Mouse (Mus musculus): ENCODE data around the gene Phactr2. TPM values are rescaled to one million over a fixed set of nuclear protein-coding genes. Genes with fewer than 3 reads are reported as not detected.

The Phactr2 gene
- total and polyA plus RNA-seq, 3 experiments: 0.08 to 0.49 (median 0.31) TPM

- Histone ChIP-seq H3K27me3 (replicated peaks) (no peaks in the 10 kb centered on the region), H3K36me3 (replicated peaks in 1 of 2; ENCODE audit: control insufficient read depth in 1 of 2, insufficient read depth in 1 of 2, low read length in 1 of 2) (no peaks in the 10 kb centered on the region), H3K79me2 (replicated peaks; ENCODE audit: control insufficient read depth, extremely low read depth, insufficient read depth, poor library complexity, severe bottlenecking) (no peaks in the 10 kb centered on the region), H3K27ac (ENCODE audit: insufficient read depth, low read depth) (no peak overlapping the region), H3K4me2 (ENCODE audit: insufficient read depth, low read depth, poor library complexity, severe bottlenecking) (peak overlapping the region; percentile 23; the same call in 1 of the 2 replicates), H3K4me3 (replicated peaks in 1 of 3; ENCODE audit: low read depth in 2 of 3, low read length in 2 of 3, poor library complexity in 1 of 3) (no peak overlapping the region), H3K4me1 (ENCODE audit: control insufficient read depth in 1 of 2, insufficient read depth in 2 of 2) (peaks cover 9 to 29% of the 10 kb centered on the region in 2 experiments), H3K9ac (ENCODE audit: insufficient read depth, low read depth) (no peak overlapping the region), H3K9me3 (replicated peaks; ENCODE audit: low read length) (no peaks in the 10 kb centered on the region)
- DNase-seq (ENCODE audit: extremely low read depth): peak; percentile 14
- in situ Hi-C loops (cut with MboI; ENCODE audit: low pct_ligation_motif_present, low pct_unique_long_range_greater_than_20kb, low sequenced_read_pairs): no loop called here
- dilution Hi-C loops (cut with MboI; ENCODE audit: extremely low pct_ligation_motif_present, extremely low pct_unique_long_range_greater_than_20kb, low sequenced_read_pairs): no loop called here
- TF ChIP-seq ZMIZ1 (IDR thresholded peaks at IDR 0.05; ENCODE audit: low read depth, low read length) (no peak), ETS1 (conservative IDR thresholded peaks at IDR 0.05; ENCODE audit: low read depth, low read length) (peak; percentile 67), TBP (conservative IDR thresholded peaks at IDR 0.05; ENCODE audit: low read depth, low read length) (no peak), KAT2A (IDR thresholded peaks at IDR 0.05; ENCODE audit: insufficient replicate concordance, low read length) (no peak), BHLHE40 (IDR thresholded peaks at IDR 0.05; ENCODE audit: low read depth, low read length) (peak; percentile 91), MEF2A (IDR thresholded peaks at IDR 0.05; ENCODE audit: borderline replicate concordance, low read depth, low read length) (no peak), CHD2 (IDR thresholded peaks at IDR 0.05; ENCODE audit: low read length) (no peak), NRF1 (IDR thresholded peaks at IDR 0.05; ENCODE audit: low read depth, low read length) (no peak), ZKSCAN1 (IDR thresholded peaks at IDR 0.05; ENCODE audit: borderline replicate concordance, low read depth, low read length) (no peak), JUND (conservative IDR thresholded peaks at IDR 0.05; ENCODE audit: low read depth, low read length) (no peak), CTCF (conservative IDR thresholded peaks at IDR 0.05 in 1 of 2, IDR thresholded peaks at IDR 0.05 in 1 of 2; ENCODE audit: low read depth in 2 of 2, low read length in 2 of 2) (no peak), POLR2A (IDR thresholded peaks at IDR 0.05; ENCODE audit: low read depth, low read length) (no peak), USF2 (conservative IDR thresholded peaks at IDR 0.05; ENCODE audit: low read depth, low read length) (no peak)
Measured at GRCm38 (mm10) chr10:13303271-13304265, 170.6 kb downstream of the Phactr2 start.

- no peak overlapping the region for H3K4me2 ChIP-seq (ENCODE audit: insufficient read depth, low read depth, poor library complexity, severe bottlenecking)
Measured at GRCm38 (mm10) chr10:13300601-13301000, 173.6 kb downstream of the Phactr2 start.

More at GRCm38 (mm10) chr10:13300601-13301000, 173.6 kb downstream of the Phactr2 start:
- no peaks in the 10 kb centered on the region for H3K27me3 ChIP-seq (replicated peaks)
- no peak overlapping the region for H3K4me3 ChIP-seq (replicated peaks in 1 of 3; ENCODE audit: low read depth in 2 of 3, low read length in 2 of 3, poor library complexity in 1 of 3)
- dilution Hi-C loops (cut with MboI; ENCODE audit: extremely low pct_ligation_motif_present, extremely low pct_unique_long_range_greater_than_20kb, low sequenced_read_pairs) (no loop called here), in situ Hi-C loops (cut with MboI; ENCODE audit: low pct_ligation_motif_present, low pct_unique_long_range_greater_than_20kb, low sequenced_read_pairs) (no loop called here)
- H3K79me2 ChIP-seq (replicated peaks; ENCODE audit: control insufficient read depth, extremely low read depth, insufficient read depth, poor library complexity, severe bottlenecking): no peaks in the 10 kb centered on the region
- no peaks in the 10 kb centered on the region for H3K9me3 ChIP-seq (replicated peaks; ENCODE audit: low read length)
- peaks cover 9 to 29% of the 10 kb centered on the region in 2 experiments for H3K4me1 ChIP-seq (ENCODE audit: control insufficient read depth in 1 of 2, insufficient read depth in 2 of 2)
- DNase-seq (ENCODE audit: extremely low read depth): no peak
- no peaks in the 10 kb centered on the region for H3K36me3 ChIP-seq (replicated peaks in 1 of 2; ENCODE audit: control insufficient read depth in 1 of 2, insufficient read depth in 1 of 2, low read length in 1 of 2)
- no peak overlapping the region for H3K9ac ChIP-seq (ENCODE audit: insufficient read depth, low read depth)
- no peak overlapping the region for H3K27ac ChIP-seq (ENCODE audit: insufficient read depth, low read depth)
- TF ChIP-seq MXI1 (IDR thresholded peaks at IDR 0.05; ENCODE audit: low read depth, low read length): no peak
- TF ChIP-seq NRF1 (IDR thresholded peaks at IDR 0.05; ENCODE audit: low read depth, low read length): no peak
- no peak for TF ChIP-seq ZNF384 (IDR thresholded peaks at IDR 0.05; ENCODE audit: low read depth, low read length)
- TF ChIP-seq HCFC1 (IDR thresholded peaks at IDR 0.05; ENCODE audit: low read depth, low read length): no peak
- no peak for TF ChIP-seq JUND (conservative IDR thresholded peaks at IDR 0.05; ENCODE audit: low read depth, low read length)
- no peak for TF ChIP-seq BHLHE40 (IDR thresholded peaks at IDR 0.05; ENCODE audit: low read depth, low read length)
- TF ChIP-seq JUN (IDR thresholded peaks at IDR 0.05; ENCODE audit: insufficient read depth, low read depth, low read length): no peak
- TF ChIP-seq KAT2A (IDR thresholded peaks at IDR 0.05; ENCODE audit: insufficient replicate concordance, low read length): no peak
